Mouse (Mus musculus) monocyte, adult 5-6 weeks (primary cell): Measurements from ENCODE around the gene Ltc4s. TPM values are rescaled to one million over a fixed set of nuclear protein-coding genes. Genes with fewer than 3 reads are reported as not detected.
A peak's percentile ranks its signal among the peaks of the same experiment; 100 is the strongest.

Experiments used
- ATAC-seq: fragments of 153-309, 156-312 bp; replicated peaks from 2 replicates; pipeline ENCODE4 v1.8.0; 2017; ENCODE audit warnings: mild to moderate bottlenecking; ENCODE audit not compliant: low TSS enrichment, insufficient number of reproducible peaks, severe bottlenecking, poor library complexity, low FRiP score
- total RNA-seq: library from RNA; stranded (forward); fragments of 200-1000, 200-491, 200-594 nt; gene quantifications from 3 replicates; pipeline ENCODE4 v1.2.3, GENCODE M21; 2017

Ltc4s gene
- total RNA-seq, 1 experiment from 2014 or later, result not detected

GRCm38 (mm10) chr11:50227736-50228135 lies 10.7 kb downstream of the Ltc4s start:
- ATAC-seq, result no peak

GRCm38 (mm10) chr11:50227226-50227625 lies 11.2 kb downstream of the Ltc4s start:
- ATAC-seq, result no peak

- ATAC-seq, result no peak
Observed at GRCm38 (mm10) chr11:50226406-50226805, 12.0 kb downstream of the Ltc4s start.

- no peak for ATAC-seq
Observed at GRCm38 (mm10) chr11:50225611-50226378, 12.6 kb downstream of the Ltc4s start.

GRCm38 (mm10) chr11:50224671-50225530 lies 13.5 kb downstream of the Ltc4s start:
- peak; percentile 7 for ATAC-seq

GRCm38 (mm10) chr11:50223783-50224662 lies 14.4 kb downstream of the Ltc4s start:
- peak; percentile 59; the same call in 1 of the 2 replicates for ATAC-seq

GRCm38 (mm10) chr11:50222559-50223276 lies 15.7 kb downstream of the Ltc4s start:
- no peak for ATAC-seq

GRCm38 (mm10) chr11:50219833-50220232 lies 18.6 kb downstream of the Ltc4s start:
- ATAC-seq, result no peak

- no peak for ATAC-seq
Observed at GRCm38 (mm10) chr11:50217811-50218210, 20.6 kb downstream of the Ltc4s start.

- ATAC-seq, result no peak
Observed at GRCm38 (mm10) chr11:50216724-50217366, 21.6 kb downstream of the Ltc4s start.

- no peak for ATAC-seq
Observed at GRCm38 (mm10) chr11:50215633-50216032, 22.8 kb downstream of the Ltc4s start.

GRCm38 (mm10) chr11:50214631-50215030 lies 23.8 kb downstream of the Ltc4s start:
- ATAC-seq, result no peak

- peak; percentile 62 for ATAC-seq
Observed at GRCm38 (mm10) chr11:50212848-50213758, 25.3 kb downstream of the Ltc4s start.

GRCm38 (mm10) chr11:50212060-50212739 lies 26.2 kb downstream of the Ltc4s start:
- ATAC-seq, result no peak

GRCm38 (mm10) chr11:50211322-50212059 lies 26.9 kb downstream of the Ltc4s start:
- no peak for ATAC-seq
